Mouse (Mus musculus) yolk sac, embryonic 10.5 days (tissue): ENCODE data around the gene Slc7a9.
A peak's percentile ranks its signal among the peaks of the same experiment; 100 is the strongest.

Experiments
- DNase-seq: peaks from one replicate; pipeline ENCODE4 v3.0.0-alpha.2; 2017; ENCODE audit warnings: low spot score

The Slc7a9 gene

DNA sequence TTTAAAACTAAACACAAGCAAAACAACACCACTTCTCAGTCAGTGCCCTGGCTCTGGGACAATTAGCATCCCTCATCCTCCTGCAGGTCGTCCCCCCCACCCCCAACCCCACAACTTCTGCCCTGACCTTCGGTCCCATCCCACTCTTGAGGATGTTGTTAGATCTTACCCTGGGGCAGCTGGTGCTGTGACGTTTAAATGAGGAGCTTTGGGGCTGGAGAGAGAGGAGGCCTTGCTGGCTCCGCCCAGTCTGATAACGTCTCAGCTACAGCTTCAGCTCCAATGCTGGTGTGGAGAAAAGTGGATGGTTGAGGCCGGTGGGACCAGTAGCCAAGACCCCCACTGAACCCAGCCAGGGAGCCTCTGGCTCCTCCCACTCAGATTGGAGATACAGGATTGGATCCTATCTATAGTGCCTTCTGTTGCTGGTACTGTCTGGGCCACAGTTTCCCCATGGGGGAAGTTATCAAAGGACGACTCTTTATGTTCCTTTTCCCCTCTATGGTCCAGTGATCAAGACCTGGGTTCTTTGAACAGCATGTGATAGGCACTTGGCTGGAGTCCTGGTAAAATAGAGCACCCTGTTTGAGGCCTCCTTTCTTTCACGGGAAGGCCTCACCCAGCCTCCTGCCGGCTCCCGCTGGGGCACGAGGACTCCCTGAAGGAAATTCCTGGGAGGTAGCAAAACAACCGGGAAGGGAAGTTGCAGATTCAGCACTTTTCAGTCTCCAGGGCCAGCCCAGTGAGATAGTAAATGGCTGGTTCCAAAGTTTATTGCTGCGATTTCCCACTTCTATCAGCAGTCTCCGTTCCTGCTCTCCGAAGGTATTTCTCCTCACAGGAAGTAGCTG lies at the start of gene Slc7a9:
Slc7a9 (plus strand) TSS at position 801 of the 851 bp plus-strand sequence.
- DNase-seq, result peak; percentile 68

- no peak for DNase-seq
Measured at GRCm38 (mm10) chr7:35401169-35401568, 47.4 kb upstream of the Slc7a9 start.

DNA sequence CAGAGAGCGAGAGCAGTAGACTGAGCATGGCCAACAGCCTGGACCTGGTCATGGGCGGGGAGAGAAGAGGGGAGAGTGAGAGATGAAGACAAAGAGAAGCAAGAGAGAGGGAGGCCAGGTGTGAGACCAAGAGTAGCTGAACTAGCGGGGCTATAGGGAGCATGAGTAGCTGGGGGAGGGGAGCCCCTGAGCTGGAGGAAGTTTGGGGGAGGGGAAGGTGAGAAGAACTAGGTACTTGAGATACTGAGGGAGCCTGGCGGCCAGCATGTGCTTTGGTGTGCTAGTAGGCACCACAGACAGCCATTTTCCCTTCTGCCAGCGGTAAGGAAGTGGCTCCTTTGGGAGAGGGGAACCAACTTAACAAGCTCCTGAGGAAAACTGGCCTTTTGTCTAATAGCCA lies 33.4 kb upstream of the Slc7a9 start:
- DNase-seq, result peak; percentile 25

DNA sequence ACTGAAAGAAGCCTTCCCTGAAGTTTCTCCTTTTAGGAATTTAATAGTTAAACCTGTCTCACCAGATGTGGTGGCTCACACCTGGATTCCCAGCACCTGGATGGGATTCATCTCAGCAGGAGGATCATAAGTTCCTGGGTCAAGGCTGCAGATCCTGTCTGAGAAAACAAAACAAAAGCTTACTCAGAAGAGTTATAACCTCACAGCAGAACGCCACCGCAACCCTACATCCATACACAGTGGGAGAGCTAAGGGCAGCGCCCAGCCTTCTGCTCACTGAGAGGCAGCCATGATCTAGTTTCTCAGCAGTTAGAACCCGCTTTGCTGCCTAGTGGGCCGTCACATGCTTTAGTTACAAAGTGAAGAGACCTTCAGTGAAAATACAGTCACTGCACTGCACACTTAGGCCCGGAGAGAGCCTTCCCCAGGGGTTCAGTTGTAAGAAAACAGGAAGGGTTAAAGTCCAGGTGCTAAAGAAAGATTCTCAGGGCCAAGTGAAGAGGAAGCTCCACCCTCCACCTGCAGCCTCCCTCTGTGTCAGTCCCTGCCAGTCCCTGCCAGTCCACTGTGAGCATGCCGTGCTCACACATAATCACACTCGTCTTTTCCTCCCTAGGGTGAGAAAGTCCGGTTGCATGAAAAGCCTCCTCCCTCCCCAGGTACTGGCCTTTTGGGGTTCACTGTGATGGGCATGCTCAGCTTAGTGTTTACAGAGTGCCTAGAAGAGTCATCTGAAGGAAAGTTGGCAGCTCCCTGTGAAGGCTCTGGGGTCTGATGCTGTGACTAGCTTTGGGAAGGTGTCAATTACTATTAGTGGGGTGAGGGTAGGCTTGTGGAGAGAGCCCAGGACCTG lies 32.6 kb upstream of the Slc7a9 start:
- DNase-seq, result peak; percentile 73

- DNase-seq, result peak; percentile 24
Measured at GRCm38 (mm10) chr7:35416654-35416948, 32.0 kb upstream of the Slc7a9 start.

- no peak for DNase-seq
Measured at GRCm38 (mm10) chr7:35423071-35423470, 25.5 kb upstream of the Slc7a9 start.

DNA sequence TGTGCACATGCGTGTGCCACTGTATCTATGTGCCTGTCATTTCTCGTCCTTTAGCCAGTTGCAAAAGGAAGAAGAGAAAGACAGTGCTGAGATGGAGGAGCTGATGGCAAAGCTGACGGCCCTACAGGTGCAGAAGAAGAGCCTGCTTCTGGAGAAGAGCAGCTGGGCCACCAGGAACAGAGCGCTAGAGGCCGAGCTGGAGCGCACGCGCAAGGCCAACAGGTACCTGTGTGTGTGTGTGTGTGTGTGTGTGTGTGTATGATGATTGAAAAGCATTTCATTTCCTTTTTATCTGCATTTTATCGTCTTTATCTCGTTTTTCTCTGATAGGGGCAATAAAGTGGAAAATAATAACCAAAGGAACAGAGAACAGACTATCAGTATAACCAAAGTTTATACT lies 20.4 kb upstream of the Slc7a9 start:
- DNase-seq, result no peak

- no peak for DNase-seq
Measured at GRCm38 (mm10) chr7:35435266-35435665, 13.3 kb upstream of the Slc7a9 start.

GRCm38 (mm10) chr7:35447501-35447900 lies 1.1 kb upstream of the Slc7a9 start:
- peak; percentile 65 for DNase-seq

DNA sequence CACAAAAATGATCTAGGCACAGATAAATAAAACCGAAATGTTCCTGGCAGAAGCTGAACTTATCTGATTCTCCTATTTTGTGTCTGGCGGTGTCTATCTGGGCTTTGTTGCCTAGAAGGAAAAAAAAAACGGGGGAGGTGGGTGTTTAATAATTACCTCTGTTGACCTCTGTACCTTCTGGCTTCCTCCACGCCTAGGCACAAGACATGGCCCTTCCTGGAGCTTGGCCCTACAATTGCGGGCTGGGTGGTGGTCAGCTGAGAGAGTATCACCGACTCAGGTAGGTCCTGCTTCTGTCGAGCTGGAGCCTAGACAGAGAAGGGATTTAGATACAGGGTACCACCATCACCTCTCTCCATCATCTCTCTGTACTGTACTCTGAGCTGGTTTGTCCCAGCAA lies 271 bp downstream of the Slc7a9 start:
- peak; percentile 85 for DNase-seq

GRCm38 (mm10) chr7:35456091-35456814 lies 7.7 kb downstream of the Slc7a9 start:
- DNase-seq, result no peak

DNA sequence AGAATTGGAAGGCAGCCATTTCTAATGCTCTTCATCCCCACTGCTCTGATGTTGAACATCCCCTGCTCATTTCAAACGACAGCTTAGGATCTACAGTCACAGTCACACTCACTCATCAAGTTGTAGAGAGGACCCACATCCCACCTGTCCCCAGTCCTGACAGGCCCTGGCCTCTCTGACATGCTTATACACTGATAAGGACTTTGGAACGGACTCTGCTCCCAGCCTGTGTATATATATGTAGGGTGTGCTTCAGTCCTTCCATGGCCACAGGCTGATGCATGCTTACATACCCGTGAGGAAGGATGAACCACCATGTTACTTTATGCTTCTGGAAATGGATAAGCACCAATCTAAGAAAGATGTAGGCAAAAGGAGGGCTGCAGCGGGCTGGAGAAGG lies 12.4 kb downstream of the Slc7a9 start:
- no peak for DNase-seq

- DNase-seq, result no peak
Measured at GRCm38 (mm10) chr7:35465027-35465426, 16.4 kb downstream of the Slc7a9 start.

- no peak for DNase-seq
Measured at GRCm38 (mm10) chr7:35467856-35468255, 19.3 kb downstream of the Slc7a9 start.

DNA sequence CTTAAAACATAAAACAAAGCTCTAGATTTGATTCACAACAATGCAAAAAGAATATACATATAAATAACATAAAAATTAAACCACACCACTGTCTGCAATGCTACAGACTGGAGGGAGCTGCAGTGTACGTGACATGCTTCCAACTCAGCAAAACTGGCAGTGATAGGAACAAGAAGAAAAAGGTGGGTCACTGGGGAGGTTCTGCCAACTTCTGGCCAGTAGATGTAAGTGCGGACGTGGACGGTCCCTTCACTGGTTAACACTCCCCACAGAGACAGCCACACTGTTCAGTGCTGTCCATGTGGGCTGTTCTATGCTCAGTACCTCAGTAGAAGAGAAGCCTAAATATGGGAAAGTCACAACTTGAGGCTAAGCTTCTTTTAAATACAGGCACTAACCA lies 22.2 kb downstream of the Slc7a9 start:
- DNase-seq, result no peak

DNA sequence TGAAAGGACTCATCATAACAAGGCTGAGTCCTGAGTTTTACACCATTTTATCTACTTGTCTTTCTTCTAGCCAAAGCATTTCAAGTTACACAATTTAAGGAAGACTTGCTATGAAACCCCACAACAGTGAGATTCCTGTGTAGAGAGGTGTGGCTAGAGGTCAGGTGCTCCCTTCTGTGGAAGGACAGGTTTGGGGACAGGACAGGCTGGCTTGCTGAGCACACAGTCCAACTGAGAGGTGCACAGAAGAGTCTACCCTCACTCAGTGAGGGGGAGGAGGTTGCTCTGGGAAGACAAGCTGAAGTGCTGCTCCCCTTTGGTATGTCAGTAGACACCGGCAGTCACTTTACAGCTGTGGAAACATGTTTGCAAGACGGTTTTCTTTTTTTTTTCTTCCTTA lies 27.9 kb downstream of the Slc7a9 start:
- DNase-seq, result no peak

GRCm38 (mm10) chr7:35485126-35485525 lies 36.5 kb downstream of the Slc7a9 start:
- DNase-seq, result no peak

- DNase-seq, result no peak
Measured at GRCm38 (mm10) chr7:35486553-35486952, 38.0 kb downstream of the Slc7a9 start.

DNA sequence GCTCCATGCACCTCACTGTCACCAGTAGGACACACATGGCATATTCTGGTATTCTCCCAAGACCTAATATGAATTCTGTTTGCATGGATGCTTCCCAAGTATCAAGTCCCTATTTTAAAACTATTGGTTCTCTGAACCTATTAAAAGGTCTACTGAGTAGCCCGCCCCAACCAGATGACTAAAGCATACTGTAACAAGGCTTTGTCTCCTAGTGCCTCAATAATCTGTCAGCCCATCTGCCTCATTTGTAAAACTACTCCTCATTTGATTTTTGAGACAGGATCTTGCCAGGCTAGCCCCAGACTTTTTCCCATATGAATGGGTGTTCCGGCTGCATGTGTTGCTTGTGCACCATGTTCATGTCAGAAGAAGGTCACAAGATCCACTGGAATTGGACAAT lies 41.6 kb downstream of the Slc7a9 start:
- no peak for DNase-seq

DNA sequence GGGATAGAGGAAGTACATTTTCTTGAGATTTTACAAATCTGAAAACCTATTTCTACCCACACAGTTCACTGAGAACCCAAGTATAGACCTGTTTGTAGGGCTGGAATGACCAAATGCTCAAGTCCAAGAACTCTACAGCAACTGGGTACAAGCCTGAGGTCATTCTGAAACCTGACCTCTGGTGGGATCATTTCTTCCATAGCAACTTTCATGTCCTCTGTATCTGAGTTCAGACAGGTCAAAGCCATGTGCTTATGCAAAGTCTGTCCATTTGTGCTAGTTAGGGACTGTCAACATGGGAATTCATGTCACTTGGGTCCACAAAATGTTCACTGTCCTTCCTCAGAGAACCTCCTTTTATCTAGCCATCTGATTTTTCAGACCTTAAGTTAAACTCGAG lies 42.4 kb downstream of the Slc7a9 start:
- DNase-seq, result no peak

GRCm38 (mm10) chr7:35497516-35497915 lies 48.9 kb downstream of the Slc7a9 start:
- no peak for DNase-seq

DNA sequence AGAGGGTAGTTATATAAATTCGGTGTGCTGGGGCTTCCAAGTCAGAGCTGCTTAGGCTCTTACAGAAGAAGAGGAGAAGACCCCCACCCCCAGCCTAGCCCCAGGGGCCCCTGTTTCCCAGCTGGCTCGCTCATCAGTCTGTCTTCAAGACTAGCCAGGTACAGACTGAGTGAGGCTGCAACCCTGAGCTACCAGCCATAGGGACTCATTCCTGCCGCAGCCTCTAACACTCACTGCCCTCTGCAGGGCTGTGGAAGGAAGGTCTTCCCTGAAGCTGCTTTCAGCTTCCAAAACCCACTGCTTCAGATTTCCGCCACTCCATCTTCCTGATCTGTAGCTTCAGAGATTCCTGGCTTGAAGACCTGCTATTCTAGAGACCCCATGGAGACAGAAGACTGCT lies 53.4 kb downstream of the Slc7a9 start:
- peak; percentile 13 for DNase-seq
